12 mouse cellular contexts compared by ENCODE assay signal in genomic region chr12:112825901-112826300, GRCm38 (mm10). TPM values are rescaled to one million over a fixed set of nuclear protein-coding genes. Genes with fewer than 3 reads are reported as not detected.
DNase-seq lines count a peak whose midpoint lies in the region; ATAC-seq lines count a peak whose summit lies in the region.
"Had no signal": no experiment of that assay in that cellular context is flagged by ENCODE, and none has a peak within 500 bp of the region (broad histone marks: within the 10 kb centered on the region; RNA-seq: fewer than 3 reads in every experiment).

No protein-coding gene starts in this region.

- no peak overlapping the region for H3K27ac ChIP-seq in hindbrain, embryonic 13.5 days
- no peak overlapping the region for H3K27ac ChIP-seq in hindbrain, embryonic 16.5 days (ENCODE audit: low read depth, low read length)
- no peak overlapping the region for H3K27ac ChIP-seq in midbrain, embryonic 14.5 days (replicated peaks; ENCODE audit: low read depth, low read length)
- no peak overlapping the region for H3K27ac ChIP-seq in midbrain, embryonic 11.5 days (ENCODE audit: low read depth, low read length)
- H3K27ac ChIP-seq in forebrain, embryonic 14.5 days (ENCODE audit: low read depth, low read length), result peak overlapping the region; percentile 21; the same call in 1 of the 2 replicates
- no peak overlapping the region for H3K27ac ChIP-seq in neural tube, embryonic 13.5 days (replicated peaks)
- H3K27ac ChIP-seq in intestine, embryonic 16.5 days (ENCODE audit: low read length), result no peak overlapping the region
- H3K27ac ChIP-seq: intestine, embryonic 15.5 days had no signal

- peaks cover 63% of the 10 kb centered on the region for H3K4me1 ChIP-seq in hindbrain, embryonic 13.5 days (replicated peaks)
- H3K4me1 ChIP-seq in hindbrain, embryonic 16.5 days (ENCODE audit: control insufficient read depth, insufficient read depth, low read depth, low read length), result peaks cover 31% of the 10 kb centered on the region
- peaks cover 28% of the 10 kb centered on the region for H3K4me1 ChIP-seq in midbrain, embryonic 14.5 days (ENCODE audit: control insufficient read depth, insufficient read depth, low read length)
- H3K4me1 ChIP-seq in midbrain, embryonic 11.5 days (ENCODE audit: control insufficient read depth, insufficient read depth, low read length), result peaks cover 23% of the 10 kb centered on the region
- peaks cover 34% of the 10 kb centered on the region for H3K4me1 ChIP-seq in forebrain, embryonic 14.5 days (ENCODE audit: control insufficient read depth, insufficient read depth, low read length)
- H3K4me1 ChIP-seq in neural tube, embryonic 13.5 days (replicated peaks), result peaks cover 72% of the 10 kb centered on the region
- H3K4me1 ChIP-seq in intestine, embryonic 16.5 days (ENCODE audit: control insufficient read depth, insufficient read depth, low read length), result peaks cover 48% of the 10 kb centered on the region

- 90% methylated on average over 5 of the region's 5 CpGs for WGBS in hindbrain, embryonic 13.5 days
- WGBS in hindbrain, embryonic 16.5 days, result 90% methylated on average over 5 of the region's 5 CpGs
- WGBS in midbrain, embryonic 14.5 days, result 91% methylated on average over 5 of the region's 5 CpGs
- 93% methylated on average over 5 of the region's 5 CpGs for WGBS in midbrain, embryonic 11.5 days
- 87% methylated on average over 5 of the region's 5 CpGs for WGBS in forebrain, embryonic 14.5 days
- WGBS in neural tube, embryonic 13.5 days, result 94% methylated on average over 5 of the region's 5 CpGs
- WGBS in intestine, embryonic 16.5 days, result 79% methylated on average over 5 of the region's 5 CpGs

- no peak overlapping the region for H3K4me2 ChIP-seq in hindbrain, embryonic 13.5 days
- H3K4me2 ChIP-seq in hindbrain, embryonic 16.5 days (ENCODE audit: low read length), result no peak overlapping the region
- no peak overlapping the region for H3K4me2 ChIP-seq in midbrain, embryonic 14.5 days (ENCODE audit: low read length)
- H3K4me2 ChIP-seq in midbrain, embryonic 11.5 days, result no peak overlapping the region
- H3K4me2 ChIP-seq in forebrain, embryonic 14.5 days (ENCODE audit: low read length), result peak overlapping the region; percentile 64; the same call in 1 of the 2 replicates
- H3K4me2 ChIP-seq in neural tube, embryonic 13.5 days, result no peak overlapping the region
- H3K4me2 ChIP-seq in intestine, embryonic 16.5 days (ENCODE audit: low read depth, low read length), result no peak overlapping the region

- no peaks in the 10 kb centered on the region for H3K27me3 ChIP-seq in hindbrain, embryonic 13.5 days
- H3K27me3 ChIP-seq in hindbrain, embryonic 16.5 days (replicated peaks; ENCODE audit: control insufficient read depth, insufficient read depth, low read length), result no peaks in the 10 kb centered on the region
- H3K27me3 ChIP-seq in midbrain, embryonic 14.5 days (ENCODE audit: control insufficient read depth, insufficient read depth, low read length), result no peaks in the 10 kb centered on the region
- H3K27me3 ChIP-seq in midbrain, embryonic 11.5 days (ENCODE audit: control insufficient read depth, insufficient read depth, low read length), result no peaks in the 10 kb centered on the region
- no peaks in the 10 kb centered on the region for H3K27me3 ChIP-seq in forebrain, embryonic 14.5 days (replicated peaks; ENCODE audit: control insufficient read depth, insufficient read depth, low read length)
- no peaks in the 10 kb centered on the region for H3K27me3 ChIP-seq in neural tube, embryonic 13.5 days
- no peaks in the 10 kb centered on the region for H3K27me3 ChIP-seq in intestine, embryonic 16.5 days (replicated peaks; ENCODE audit: control insufficient read depth, insufficient read depth, low read length)
- H3K27me3 ChIP-seq: intestine, embryonic 15.5 days had no signal

- H3K36me3 ChIP-seq in hindbrain, embryonic 13.5 days, result peaks cover 43% of the 10 kb centered on the region
- H3K36me3 ChIP-seq in hindbrain, embryonic 16.5 days (ENCODE audit: control insufficient read depth, insufficient read depth, low read length), result peaks cover 6% of the 10 kb centered on the region; the same call in 1 of the 2 replicates
- peaks cover 51% of the 10 kb centered on the region for H3K36me3 ChIP-seq in midbrain, embryonic 14.5 days (ENCODE audit: control insufficient read depth, insufficient read depth, low read length)
- peaks cover 19% of the 10 kb centered on the region for H3K36me3 ChIP-seq in midbrain, embryonic 11.5 days (ENCODE audit: control insufficient read depth, insufficient read depth, low read length)
- peaks cover 53% of the 10 kb centered on the region for H3K36me3 ChIP-seq in forebrain, embryonic 14.5 days (ENCODE audit: control insufficient read depth, insufficient read depth, low read length)
- H3K36me3 ChIP-seq in neural tube, embryonic 13.5 days, result peaks cover 39% of the 10 kb centered on the region
- peaks cover 4% of the 10 kb centered on the region for H3K36me3 ChIP-seq in intestine, embryonic 16.5 days (ENCODE audit: control insufficient read depth, insufficient read depth, low read length)

- no peaks in the 10 kb centered on the region for H3K9me3 ChIP-seq in hindbrain, embryonic 13.5 days
- H3K9me3 ChIP-seq in hindbrain, embryonic 16.5 days (ENCODE audit: control insufficient read depth, low read length), result no peaks in the 10 kb centered on the region
- no peaks in the 10 kb centered on the region for H3K9me3 ChIP-seq in midbrain, embryonic 14.5 days (ENCODE audit: control insufficient read depth, low read length)
- no peaks in the 10 kb centered on the region for H3K9me3 ChIP-seq in midbrain, embryonic 11.5 days (ENCODE audit: control insufficient read depth, low read length)
- no peaks in the 10 kb centered on the region for H3K9me3 ChIP-seq in forebrain, embryonic 14.5 days (replicated peaks; ENCODE audit: control insufficient read depth, low read length)
- H3K9me3 ChIP-seq in neural tube, embryonic 13.5 days, result no peaks in the 10 kb centered on the region
- no peaks in the 10 kb centered on the region for H3K9me3 ChIP-seq in intestine, embryonic 16.5 days (ENCODE audit: control insufficient read depth, low read length)
- H3K9me3 ChIP-seq: intestine, embryonic 15.5 days had no signal

- ATAC-seq in hindbrain, embryonic 13.5 days (ENCODE audit: low FRiP score), result no peak
- no peak for ATAC-seq in hindbrain, embryonic 16.5 days
- no peak for ATAC-seq in midbrain, embryonic 14.5 days (ENCODE audit: low FRiP score, low TSS enrichment)
- no peak for ATAC-seq in midbrain, embryonic 11.5 days (ENCODE audit: low FRiP score)
- ATAC-seq in forebrain, embryonic 14.5 days, result no peak
- no peak for ATAC-seq in neural tube, embryonic 13.5 days (ENCODE audit: low read depth)
- no peak for ATAC-seq in intestine, embryonic 16.5 days
- ATAC-seq: intestine, embryonic 15.5 days had no signal

- no peak for DNase-seq in midbrain, embryonic 14.5 days
- DNase-seq in midbrain, embryonic 11.5 days (ENCODE audit: low spot score, missing footprints), result no peak
- DNase-seq in forebrain, embryonic 14.5 days (ENCODE audit: low spot score), result no peak
- no peak for DNase-seq in gastrocnemius, adult 8-10 months (ENCODE audit: low spot score in 2 of 2)
- DNase-seq: lung, postnatal 14 days; right cerebral cortex, postnatal 14 days had no signal

- H3K9ac ChIP-seq in hindbrain, embryonic 13.5 days, result peak overlapping the region; percentile 91; the same call in 1 of the 2 replicates
- no peak overlapping the region for H3K9ac ChIP-seq in hindbrain, embryonic 16.5 days (ENCODE audit: low read depth, low read length)
- peak overlapping the region; percentile 20; the same call in 1 of the 2 replicates for H3K9ac ChIP-seq in midbrain, embryonic 14.5 days (replicated peaks; ENCODE audit: low read length)
- H3K9ac ChIP-seq in midbrain, embryonic 11.5 days (ENCODE audit: low read length), result no peak overlapping the region; the same call in 1 of the 2 replicates
- peak overlapping the region; percentile 10; the same call in 1 of the 2 replicates for H3K9ac ChIP-seq in forebrain, embryonic 14.5 days (ENCODE audit: low read length)
- peak overlapping the region; percentile 98; the same call in 1 of the 2 replicates for H3K9ac ChIP-seq in neural tube, embryonic 13.5 days
- H3K9ac ChIP-seq in intestine, embryonic 16.5 days (ENCODE audit: low read depth, low read length), result no peak overlapping the region
- H3K9ac ChIP-seq: intestine, embryonic 15.5 days had no signal

- H3K4me3 ChIP-seq in hindbrain, embryonic 13.5 days, result no peak overlapping the region
- H3K4me3 ChIP-seq in hindbrain, embryonic 16.5 days (ENCODE audit: low read length), result no peak overlapping the region
- H3K4me3 ChIP-seq in midbrain, embryonic 14.5 days (replicated peaks; ENCODE audit: low read depth, low read length), result no peak overlapping the region
- no peak overlapping the region for H3K4me3 ChIP-seq in midbrain, embryonic 11.5 days (ENCODE audit: low read depth, low read length)
- no peak overlapping the region for H3K4me3 ChIP-seq in forebrain, embryonic 14.5 days (ENCODE audit: low read depth, low read length)
- H3K4me3 ChIP-seq in neural tube, embryonic 13.5 days, result no peak overlapping the region
- H3K4me3 ChIP-seq in intestine, embryonic 16.5 days (ENCODE audit: low read length), result no peak overlapping the region
- H3K4me3 ChIP-seq: intestine, embryonic 15.5 days had no signal

RNA-seq across cellular contexts. Expression of gene Cdca4, which starts 3.3 kb away (rescaled TPM):
- 55.3 and 60.5 TPM in 2 replicates for polyA plus RNA-seq in hindbrain, embryonic 13.5 days (2015; fragmentation: Nextera tagmentation; extraction: Ambion mirVana)
- 31.3 and 36.7 TPM in 2 replicates for polyA plus RNA-seq in hindbrain, embryonic 16.5 days (2015; fragmentation: Nextera tagmentation; extraction: Ambion mirVana)
- 45.0 and 60.8 TPM in 2 replicates for polyA plus RNA-seq in midbrain, embryonic 14.5 days (2014; fragmentation: Nextera tagmentation; extraction: Ambion mirVana)
- 159 TPM in 2 replicates for polyA plus RNA-seq in midbrain, embryonic 11.5 days (2014; fragmentation: Nextera tagmentation; extraction: Ambion mirVana)
- 101 and 112 TPM in 2 replicates for polyA plus RNA-seq in forebrain, embryonic 14.5 days (2014; fragmentation: Nextera tagmentation; extraction: Ambion mirVana)
- polyA plus RNA-seq in neural tube, embryonic 13.5 days (2015; fragmentation: Nextera tagmentation; extraction: Ambion mirVana), result 46.9 and 56.1 TPM in 2 replicates
- 69.2 and 79.6 TPM in 2 replicates for polyA plus RNA-seq in intestine, embryonic 16.5 days (2015; fragmentation: Nextera tagmentation; extraction: Ambion mirVana)
- total RNA-seq in gastrocnemius, adult 8-10 months (2022), result 1 to 10 TPM; 1.9 to 2.8 (median 2.5) TPM

RNA-seq across cellular contexts. Expression of gene Clba1, which starts 17.2 kb away (rescaled TPM):
- polyA plus RNA-seq in hindbrain, embryonic 13.5 days (2015; fragmentation: Nextera tagmentation; extraction: Ambion mirVana), result 20.0 and 21.9 TPM in 2 replicates
- polyA plus RNA-seq in hindbrain, embryonic 16.5 days (2015; fragmentation: Nextera tagmentation; extraction: Ambion mirVana), result 21.7 and 24.2 TPM in 2 replicates
- polyA plus RNA-seq in midbrain, embryonic 14.5 days (2014; fragmentation: Nextera tagmentation; extraction: Ambion mirVana), result 21.4 and 23.1 TPM in 2 replicates
- 14.7 and 15.3 TPM in 2 replicates for polyA plus RNA-seq in midbrain, embryonic 11.5 days (2014; fragmentation: Nextera tagmentation; extraction: Ambion mirVana)
- polyA plus RNA-seq in forebrain, embryonic 14.5 days (2014; fragmentation: Nextera tagmentation; extraction: Ambion mirVana), result 17.0 and 19.4 TPM in 2 replicates
- 20.2 and 21.1 TPM in 2 replicates for polyA plus RNA-seq in neural tube, embryonic 13.5 days (2015; fragmentation: Nextera tagmentation; extraction: Ambion mirVana)
- 3.4 and 4.1 TPM in 2 replicates for polyA plus RNA-seq in intestine, embryonic 16.5 days (2015; fragmentation: Nextera tagmentation; extraction: Ambion mirVana)
- total RNA-seq in gastrocnemius, adult 8-10 months (2022), result under 1 TPM; 0.17 to 0.61 (median 0.45) TPM

RNA-seq across cellular contexts. Expression of gene Ahnak2, which starts 23.4 kb away (rescaled TPM):
- 0.84 and 0.86 TPM in 2 replicates for polyA plus RNA-seq in hindbrain, embryonic 13.5 days (2015; fragmentation: Nextera tagmentation; extraction: Ambion mirVana)
- 3.4 and 3.7 TPM in 2 replicates for polyA plus RNA-seq in hindbrain, embryonic 16.5 days (2015; fragmentation: Nextera tagmentation; extraction: Ambion mirVana)
- polyA plus RNA-seq in midbrain, embryonic 14.5 days (2014; fragmentation: Nextera tagmentation; extraction: Ambion mirVana), result 0.62 and 0.75 TPM in 2 replicates
- 0.07 and 0.22 TPM in 2 replicates for polyA plus RNA-seq in midbrain, embryonic 11.5 days (2014; fragmentation: Nextera tagmentation; extraction: Ambion mirVana)
- polyA plus RNA-seq in forebrain, embryonic 14.5 days (2014; fragmentation: Nextera tagmentation; extraction: Ambion mirVana), result 0.29 and 0.51 TPM in 2 replicates
- 2.8 and 2.9 TPM in 2 replicates for polyA plus RNA-seq in neural tube, embryonic 13.5 days (2015; fragmentation: Nextera tagmentation; extraction: Ambion mirVana)
- 2.3 and 2.8 TPM in 2 replicates for polyA plus RNA-seq in intestine, embryonic 16.5 days (2015; fragmentation: Nextera tagmentation; extraction: Ambion mirVana)
- total RNA-seq in gastrocnemius, adult 8-10 months (2022), result 1 to 10 TPM; 6.9 to 8.7 (median 7.6) TPM

RNA-seq across cellular contexts. Expression of gene Gpr132, which starts 42.1 kb away (rescaled TPM):
- not detected in 2 replicates for polyA plus RNA-seq in hindbrain, embryonic 13.5 days (2015; fragmentation: Nextera tagmentation; extraction: Ambion mirVana)
- polyA plus RNA-seq in hindbrain, embryonic 16.5 days (2015; fragmentation: Nextera tagmentation; extraction: Ambion mirVana), result 0.08 TPM in 1 of 2 replicates, not detected in the other
- 0.08 TPM in 1 of 2 replicates, not detected in the other for polyA plus RNA-seq in midbrain, embryonic 14.5 days (2014; fragmentation: Nextera tagmentation; extraction: Ambion mirVana)
- polyA plus RNA-seq in midbrain, embryonic 11.5 days (2014; fragmentation: Nextera tagmentation; extraction: Ambion mirVana), result not detected in 2 replicates
- not detected in 2 replicates for polyA plus RNA-seq in forebrain, embryonic 14.5 days (2014; fragmentation: Nextera tagmentation; extraction: Ambion mirVana)
- polyA plus RNA-seq in neural tube, embryonic 13.5 days (2015; fragmentation: Nextera tagmentation; extraction: Ambion mirVana), result not detected in 2 replicates
- polyA plus RNA-seq in intestine, embryonic 16.5 days (2015; fragmentation: Nextera tagmentation; extraction: Ambion mirVana), result 0.40 and 0.48 TPM in 2 replicates
- not detected for total RNA-seq in gastrocnemius, adult 8-10 months (2022)
- polyA plus RNA-seq: neural tube, embryonic 14.5 days had no signal

Comparison
In these comparisons a context has a peak if more than half of its experiments do, and no peak if none do; other contexts are left out.
1. H3K9ac ChIP-seq: peak in hindbrain, embryonic 13.5 days (single experiment), midbrain, embryonic 14.5 days (single experiment), forebrain, embryonic 14.5 days (single experiment) and neural tube, embryonic 13.5 days (single experiment); none in hindbrain, embryonic 16.5 days (single experiment), midbrain, embryonic 11.5 days (single experiment) and intestine, embryonic 16.5 days (single experiment).